Mouse (Mus musculus) stomach, embryonic 16.5 days (tissue): ENCODE data around the gene Fat2. TPM values are rescaled to one million over a fixed set of nuclear protein-coding genes. Genes with fewer than 3 reads are reported as not detected.

Experiments
- ATAC-seq: fragments of 200-750 bp; cut with Nextera tagmentation; 2 replicates; pipeline ENCODE4 v1.8.0; 2017; ENCODE audit warnings: moderate number of reproducible peaks, moderate TSS enrichment; ENCODE audit not compliant: insufficient read depth, low FRiP score
- H3K27ac ChIP-seq: fragments of 300-500 bp; sonication (generic); 2 replicates; pipeline ENCODE4 v1.5.1; 2014; ENCODE audit warnings: low read length
- H3K27me3 ChIP-seq: fragments of 300-500 bp; sonication (generic); 2 replicates; pipeline ENCODE4 v1.6.1; 2014; ENCODE audit warnings: low read length, control low read depth, mixed read lengths; ENCODE audit not compliant: control insufficient read depth, insufficient read depth
- H3K36me3 ChIP-seq: fragments of 300-500 bp; sonication (generic); 2 replicates; pipeline ENCODE4 v1.6.1; 2014; ENCODE audit warnings: low read length; ENCODE audit not compliant: control insufficient read depth, insufficient read depth
- H3K4me1 ChIP-seq: fragments of 300-500 bp; sonication (generic); 2 replicates; pipeline ENCODE4 v1.6.1; 2014; ENCODE audit warnings: low read length, control low read depth, mixed read lengths; ENCODE audit not compliant: control insufficient read depth, insufficient read depth
- H3K4me2 ChIP-seq: fragments of 300-500 bp; sonication (generic); 2 replicates; pipeline ENCODE4 v1.6.1; 2014; ENCODE audit warnings: low read depth, low read length, mixed read lengths
- H3K4me3 ChIP-seq: fragments of 300-500 bp; sonication (generic); replicated peaks from 2 replicates; pipeline ENCODE4 v1.5.1; 2014; ENCODE audit warnings: mild to moderate bottlenecking, low read length
- H3K9ac ChIP-seq: fragments of 300-500 bp; sonication (generic); 2 replicates; pipeline ENCODE4 v1.6.1; 2014; ENCODE audit warnings: low read length
- H3K9me3 ChIP-seq: fragments of 300-500 bp; sonication (generic); replicated peaks from 2 replicates; pipeline ENCODE4 v1.6.1; 2016; ENCODE audit warnings: low read length, control low read depth; ENCODE audit not compliant: control insufficient read depth
- WGBS: fragments of 180-500 bp; shearing (Covaris S2); extraction: QIAGEN DNeasy Blood & Tissue Kit; methylation state at CpG from one replicate; pipeline ENCODE4 v1.1.7; 2014; 5-methylcytosine and 5-hydroxymethylcytosine counted together
- polyA plus RNA-seq: library from polyadenylated mRNA; unstranded; fragments of >200 nt; fragmentation: Nextera tagmentation; extraction: Ambion mirVana; gene quantifications from 2 replicates; pipeline ENCODE4 v1.2.1, GENCODE M21; 2015

Fat2 gene
- polyA plus RNA-seq, 1 experiment from 2014 or later = 1.2 TPM

GRCm38 (mm10) chr11:55214161-55214560 lies 122.2 kb downstream of the Fat2 start:
- no peak overlapping the region for H3K4me2 ChIP-seq
- H3K27ac ChIP-seq = no peak overlapping the region
- no peaks in the 10 kb centered on the region for H3K9me3 ChIP-seq
- H3K36me3 ChIP-seq = no peaks in the 10 kb centered on the region
- no peak overlapping the region for H3K9ac ChIP-seq
- peaks cover 14% of the 10 kb centered on the region for H3K4me1 ChIP-seq
- 79% methylated on average over 5 of the region's 5 CpGs for WGBS
- ATAC-seq = no peak
- H3K27me3 ChIP-seq = no peaks in the 10 kb centered on the region
- no peak overlapping the region for H3K4me3 ChIP-seq

- Histone ChIP-seq H3K4me2 (no peak overlapping the region), H3K27ac (no peak overlapping the region), H3K9me3 (no peaks in the 10 kb centered on the region), H3K4me3 (no peak overlapping the region), H3K4me1 (peaks cover 17% of the 10 kb centered on the region), H3K36me3 (no peaks in the 10 kb centered on the region), H3K9ac (no peak overlapping the region), H3K27me3 (no peaks in the 10 kb centered on the region)
- 92% methylated on average over 4 of the region's 4 CpGs for WGBS
- no peak for ATAC-seq
Measured at GRCm38 (mm10) chr11:55213518-55213917, 122.8 kb downstream of the Fat2 start.

- WGBS = 55% methylated on average over 6 of the region's 6 CpGs
- Histone ChIP-seq H3K9ac (no peak overlapping the region), H3K36me3 (no peaks in the 10 kb centered on the region), H3K4me2 (peak overlapping the region; percentile 2; the same call in 1 of the 2 replicates), H3K4me3 (no peak overlapping the region), H3K4me1 (peaks cover 18% of the 10 kb centered on the region), H3K27ac (0 out of 2 replicates have a peak overlapping the region, but pooled peaks have one; percentile 19), H3K27me3 (no peaks in the 10 kb centered on the region), H3K9me3 (no peaks in the 10 kb centered on the region)
- peak; percentile 51; the same call in 1 of the 2 replicates for ATAC-seq
Measured at GRCm38 (mm10) chr11:55209626-55210353, 126.6 kb downstream of the Fat2 start.

- Histone ChIP-seq H3K4me2 (no peak overlapping the region), H3K9me3 (no peaks in the 10 kb centered on the region), H3K4me1 (peaks cover 18% of the 10 kb centered on the region), H3K4me3 (no peak overlapping the region), H3K27me3 (no peaks in the 10 kb centered on the region), H3K9ac (no peak overlapping the region), H3K36me3 (no peaks in the 10 kb centered on the region), H3K27ac (peak overlapping the region; percentile 24; the same call in 1 of the 2 replicates)
- ATAC-seq = no peak
- 62% methylated on average over 2 of the region's 2 CpGs for WGBS
Measured at GRCm38 (mm10) chr11:55209032-55209431, 127.3 kb downstream of the Fat2 start.

- H3K27ac ChIP-seq = peak overlapping the region; percentile 24; the same call in 1 of the 2 replicates
- H3K4me3 ChIP-seq = no peak overlapping the region
- 49% methylated on average over 6 of the region's 6 CpGs for WGBS
- peaks cover 18% of the 10 kb centered on the region for H3K4me1 ChIP-seq
- no peaks in the 10 kb centered on the region for H3K9me3 ChIP-seq
- H3K9ac ChIP-seq = no peak overlapping the region
- H3K36me3 ChIP-seq = no peaks in the 10 kb centered on the region
- ATAC-seq = no peak
- H3K27me3 ChIP-seq = no peaks in the 10 kb centered on the region
- H3K4me2 ChIP-seq = no peak overlapping the region
Measured at GRCm38 (mm10) chr11:55208001-55208690, 128.2 kb downstream of the Fat2 start.

- ATAC-seq = peak; percentile 46
- Histone ChIP-seq H3K4me1 (peaks cover 8% of the 10 kb centered on the region), H3K27me3 (no peaks in the 10 kb centered on the region), H3K36me3 (no peaks in the 10 kb centered on the region), H3K4me3 (peak overlapping the region; percentile 86), H3K9ac (peak overlapping the region; percentile 78), H3K9me3 (no peaks in the 10 kb centered on the region), H3K4me2 (peak overlapping the region; percentile 98), H3K27ac (no peak overlapping the region)
- WGBS = 3% methylated on average over 17 of the region's 17 CpGs
Measured at GRCm38 (mm10) chr11:55204602-55205001, 131.8 kb downstream of the Fat2 start.

- Histone ChIP-seq H3K4me2 (peak within 1 kb of the TSS; percentile 98), H3K9me3 (no peaks in the 10 kb centered on the region), H3K36me3 (no peaks in the 10 kb centered on the region), H3K9ac (peak within 1 kb of the TSS; percentile 78), H3K4me3 (peak within 1 kb of the TSS; percentile 86), H3K4me1 (peaks cover 4% of the 10 kb centered on the region), H3K27ac (no peak within 1 kb of the TSS), H3K27me3 (no peaks in the 10 kb centered on the region)
- ATAC-seq = peak; percentile 92
- WGBS = under 1% methylated on average over 31 of the region's 31 CpGs
Measured at GRCm38 (mm10) chr11:55204159-55204596, 132.2 kb downstream of the Fat2 start, which contains the start of gene Slc36a1. Gene Slc36a1 (plus strand): TSS chr11:55204350.
